Mouse (Mus musculus) heart, embryonic 16.5 days (tissue): ENCODE measurements around the gene Ddx4. TPM values are rescaled to one million over a fixed set of nuclear protein-coding genes. Genes with fewer than 3 reads are reported as not detected.

ENCODE experiments used
- ATAC-seq: fragments of 200-750 bp; cut with Nextera tagmentation; replicated peaks from 2 replicates; pipeline ENCODE4 v1.8.0; 2017; ENCODE audit warnings: moderate number of reproducible peaks; ENCODE audit not compliant: insufficient read depth, low FRiP score; ENCODE audit errors: extremely low read depth
- H3K27ac ChIP-seq: fragments of 300-500 bp; sonication (generic); 2 replicates; pipeline ENCODE4 v1.5.1; 2014; ENCODE audit warnings: mild to moderate bottlenecking, low read length, control low read depth, moderate library complexity
- H3K27me3 ChIP-seq: fragments of 300-500 bp; sonication (generic); 2 replicates; pipeline ENCODE4 v1.6.1; 2014; ENCODE audit warnings: low read length, mixed read lengths; ENCODE audit not compliant: control insufficient read depth, insufficient read depth
- H3K36me3 ChIP-seq: fragments of 300-500 bp; sonication (generic); 2 replicates; pipeline ENCODE4 v1.6.1; 2014; ENCODE audit not compliant: control insufficient read depth, insufficient read depth
- H3K4me1 ChIP-seq: fragments of 300-500 bp; sonication (generic); 2 replicates; pipeline ENCODE4 v1.6.1; 2014; ENCODE audit warnings: low read length, mixed read lengths; ENCODE audit not compliant: control insufficient read depth, insufficient read depth
- H3K4me2 ChIP-seq: fragments of 300-500 bp; sonication (generic); 2 replicates; pipeline ENCODE4 v1.6.1; 2014; ENCODE audit warnings: low read depth, mild to moderate bottlenecking, control low read depth, low read length
- H3K4me3 ChIP-seq: fragments of 300-500 bp; sonication (generic); 2 replicates; pipeline ENCODE4 v1.5.1; 2014; ENCODE audit warnings: mild to moderate bottlenecking, control low read depth, low read length
- H3K9ac ChIP-seq: fragments of 300-500 bp; sonication (generic); 2 replicates; pipeline ENCODE4 v1.6.1; 2014; ENCODE audit warnings: low read length, control low read depth
- H3K9me3 ChIP-seq: fragments of 300-500 bp; sonication (generic); replicated peaks from 2 replicates; pipeline ENCODE4 v1.6.1; 2016; ENCODE audit warnings: low read length; ENCODE audit not compliant: control insufficient read depth
- WGBS: fragments of 180-500 bp; shearing (Covaris S2); extraction: QIAGEN DNeasy Blood & Tissue Kit; methylation state at CpG from one replicate; pipeline ENCODE4 v1.1.7; 2014; 5-methylcytosine and 5-hydroxymethylcytosine counted together
- polyA plus RNA-seq: library from polyadenylated mRNA; unstranded; fragments of >200 nt; fragmentation: Nextera tagmentation; extraction: Ambion mirVana; gene quantifications from 2 replicates; pipeline ENCODE4 v1.2.1, GENCODE M21; 2015

Ddx4 gene
- polyA plus RNA-seq, 1 experiment from 2014 or later: 0.58 TPM

DNA sequence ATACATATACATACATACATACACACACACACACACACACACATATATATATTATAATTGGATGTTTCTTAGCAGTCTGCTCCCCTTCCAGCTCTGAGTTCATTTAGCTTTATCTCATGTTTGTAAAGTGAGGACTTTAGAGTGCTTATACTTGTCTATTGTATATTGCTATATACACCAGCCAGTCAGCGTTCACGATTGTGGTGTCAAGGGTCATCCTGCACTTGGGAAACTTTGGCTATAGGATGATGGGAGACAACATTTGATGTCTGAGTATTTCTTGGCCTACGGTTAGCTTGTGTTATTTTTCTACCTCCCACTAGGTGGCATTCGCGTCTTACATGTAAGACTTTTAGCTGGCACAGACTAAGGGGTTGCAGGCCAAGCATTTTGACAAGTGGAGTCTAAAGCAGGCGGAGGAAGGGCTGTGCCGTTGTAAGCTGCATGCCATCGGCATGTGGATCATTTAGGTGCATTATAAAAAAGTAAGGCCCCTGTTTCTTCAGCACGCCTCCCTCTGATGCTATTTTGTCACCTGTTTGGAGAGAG lies 21.7 kb upstream of the Ddx4 start:
- Histone ChIP-seq H3K4me2 (peak overlapping the region; percentile 3; the same call in 1 of the 2 replicates), H3K27ac (no peak overlapping the region), H3K4me3 (no peak overlapping the region), H3K9me3 (0 out of 2 replicates have a peak, but pooled peaks cover 3% of the 10 kb centered on the region), H3K4me1 (peaks cover 4% of the 10 kb centered on the region), H3K9ac (no peak overlapping the region; the same call in 1 of the 2 replicates), H3K36me3 (peaks cover 5% of the 10 kb centered on the region; the same call in 1 of the 2 replicates), H3K27me3 (no peaks in the 10 kb centered on the region)
- peak; percentile 81 for ATAC-seq
- WGBS: 8% methylated on average over 9 of the region's 9 CpGs

DNA sequence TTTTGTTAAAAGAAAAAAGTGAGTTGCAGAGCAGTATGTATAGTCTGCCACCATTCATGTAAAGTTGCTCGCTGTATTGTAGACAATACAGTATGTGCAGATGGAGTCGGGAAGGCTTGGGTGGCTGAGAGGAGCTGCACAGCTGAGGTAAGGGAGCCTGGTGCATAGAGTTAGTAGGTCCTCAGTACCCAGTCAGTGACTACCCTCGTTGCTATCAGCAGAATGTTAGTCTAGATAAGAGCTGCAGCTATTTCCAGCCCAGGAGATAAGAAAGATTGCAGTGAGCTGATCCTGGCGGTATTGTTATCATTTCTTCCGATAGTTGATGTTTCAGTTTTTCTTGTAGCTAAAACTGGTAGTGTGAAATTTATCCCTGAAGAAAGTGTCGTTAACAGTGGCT lies 20.5 kb upstream of the Ddx4 start:
- whole genome bisulfite sequencing: 30% methylated on average over 6 of the region's 6 CpGs
- Histone ChIP-seq H3K36me3 (peaks cover 5% of the 10 kb centered on the region; the same call in 1 of the 2 replicates), H3K9me3 (no peaks in the 10 kb centered on the region), H3K27me3 (no peaks in the 10 kb centered on the region), H3K4me1 (peaks cover 4% of the 10 kb centered on the region), H3K9ac (no peak overlapping the region), H3K4me2 (no peak overlapping the region), H3K4me3 (no peak overlapping the region), H3K27ac (no peak overlapping the region)
- no peak for ATAC-seq

DNA sequence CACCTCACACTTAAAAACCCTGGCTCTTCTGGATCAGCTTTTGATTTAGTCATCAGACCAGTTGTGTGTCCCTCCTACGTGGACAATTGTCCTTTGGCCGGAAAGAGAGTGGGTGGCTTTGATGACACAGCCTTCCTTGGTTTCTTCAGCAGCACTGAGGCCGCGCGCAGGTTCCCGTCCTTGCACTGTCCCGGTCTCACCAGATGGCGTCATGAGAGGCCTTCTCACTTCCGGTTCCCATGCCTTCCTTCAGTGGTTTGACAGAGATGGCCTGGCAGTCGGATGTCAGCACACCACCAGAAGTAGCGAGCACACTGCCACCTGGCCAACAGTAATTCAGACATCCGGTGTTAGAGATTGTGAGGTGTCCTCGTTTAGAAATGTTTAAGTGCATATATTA lies 19.4 kb upstream of the Ddx4 start:
- peaks cover 5% of the 10 kb centered on the region; the same call in 1 of the 2 replicates for H3K36me3 ChIP-seq
- no peak overlapping the region for H3K4me3 ChIP-seq
- peaks cover 9% of the 10 kb centered on the region for H3K4me1 ChIP-seq
- 64% methylated on average over 13 of the region's 13 CpGs for WGBS
- no peaks in the 10 kb centered on the region for H3K9me3 ChIP-seq
- no peak overlapping the region for H3K4me2 ChIP-seq
- no peaks in the 10 kb centered on the region for H3K27me3 ChIP-seq
- no peak overlapping the region for H3K27ac ChIP-seq
- no peak; the same call in 1 of the 2 replicates for ATAC-seq
- no peak overlapping the region for H3K9ac ChIP-seq

DNA sequence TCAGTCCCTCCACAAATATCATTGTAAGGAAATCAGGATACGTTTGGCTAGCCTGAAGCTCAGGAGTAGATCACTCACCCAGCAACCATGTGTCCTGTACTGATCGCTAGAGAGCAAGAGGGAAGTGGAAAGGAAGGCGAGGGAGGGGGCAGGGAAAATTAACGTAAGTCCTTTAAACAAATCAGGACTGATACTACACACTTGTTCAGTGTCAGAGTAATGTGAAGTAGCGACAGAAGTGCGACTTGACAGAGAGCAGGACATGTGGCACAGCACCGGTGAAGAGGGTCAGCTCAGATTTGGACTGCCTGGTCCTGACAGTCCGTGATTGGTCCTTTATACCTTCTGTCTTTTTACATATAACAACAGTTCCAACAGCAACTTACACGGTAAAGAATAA lies 14.9 kb upstream of the Ddx4 start:
- Histone ChIP-seq H3K9me3 (no peaks in the 10 kb centered on the region), H3K4me3 (peak overlapping the region; percentile 22), H3K27me3 (no peaks in the 10 kb centered on the region), H3K9ac (peak overlapping the region; percentile 29; the same call in 1 of the 2 replicates), H3K27ac (no peak overlapping the region; the same call in 1 of the 2 replicates), H3K36me3 (peaks cover 5% of the 10 kb centered on the region; the same call in 1 of the 2 replicates), H3K4me1 (peaks cover 10% of the 10 kb centered on the region), H3K4me2 (peak overlapping the region; percentile 58)
- 34% methylated on average over 9 of the region's 9 CpGs for WGBS
- peak; percentile 81 for ATAC-seq

DNA sequence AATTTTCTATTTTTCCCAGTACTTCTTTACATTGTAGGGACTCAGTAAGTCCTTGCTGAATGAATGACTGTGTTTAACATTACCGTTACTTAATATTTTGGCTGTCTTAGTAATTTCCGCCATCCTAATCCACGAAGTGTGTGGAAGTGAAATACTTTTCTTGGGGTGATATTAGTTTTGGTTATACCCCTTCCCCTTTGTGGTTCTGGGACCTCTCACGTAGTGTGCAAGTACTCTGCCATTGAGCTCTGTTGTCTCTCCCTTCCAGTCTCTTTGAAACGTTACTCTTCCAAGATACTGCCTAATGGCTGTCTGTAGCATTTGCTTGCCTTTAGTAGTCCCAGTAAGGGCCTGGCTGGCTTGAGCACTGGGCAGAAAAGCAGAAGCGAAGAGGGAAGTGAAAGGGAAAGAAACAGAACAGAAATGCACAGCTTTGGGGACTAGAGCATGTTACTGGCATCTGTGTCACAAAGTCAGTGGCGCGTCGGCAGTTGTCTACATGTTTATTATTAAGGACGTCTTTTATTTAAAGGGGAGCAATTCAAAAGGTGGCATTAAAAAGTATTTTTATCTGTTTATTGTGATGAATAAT lies 14.3 kb upstream of the Ddx4 start:
- Histone ChIP-seq H3K9me3 (no peaks in the 10 kb centered on the region), H3K27me3 (no peaks in the 10 kb centered on the region), H3K36me3 (peaks cover 5% of the 10 kb centered on the region; the same call in 1 of the 2 replicates), H3K4me3 (peak overlapping the region; percentile 22; the same call in 1 of the 2 replicates), H3K4me2 (peak overlapping the region; percentile 58), H3K9ac (peak overlapping the region; percentile 29; the same call in 1 of the 2 replicates), H3K27ac (no peak overlapping the region; the same call in 1 of the 2 replicates), H3K4me1 (peaks cover 10% of the 10 kb centered on the region)
- WGBS: 72% methylated on average over 10 of the region's 10 CpGs
- no peak for ATAC-seq

DNA sequence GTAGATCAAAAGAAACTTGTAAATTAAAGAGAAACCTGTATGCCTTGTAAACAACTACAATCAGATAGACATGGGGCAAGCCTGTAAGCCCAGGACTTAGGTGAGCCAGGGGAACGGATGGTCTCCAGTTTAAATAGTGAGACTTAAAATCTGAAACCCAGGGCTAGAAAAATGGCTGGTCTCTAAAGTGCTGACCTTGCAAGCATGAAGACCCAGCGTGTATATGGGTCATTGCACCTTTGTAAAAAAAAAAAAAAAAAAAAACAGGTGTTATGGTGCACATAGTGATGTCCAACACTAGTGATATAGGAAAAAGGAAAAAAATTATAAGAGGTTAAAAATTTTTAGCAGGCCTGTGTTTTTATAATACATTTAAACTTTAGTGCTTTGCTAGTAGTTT lies 9.4 kb upstream of the Ddx4 start:
- ATAC-seq: no peak
- H3K9ac ChIP-seq: no peak overlapping the region
- no peaks in the 10 kb centered on the region for H3K9me3 ChIP-seq
- H3K4me3 ChIP-seq: no peak overlapping the region; the same call in 1 of the 2 replicates
- WGBS: 85% methylated on average over 2 of the region's 2 CpGs
- H3K36me3 ChIP-seq: no peaks in the 10 kb centered on the region
- H3K4me1 ChIP-seq: peaks cover 10% of the 10 kb centered on the region
- no peak overlapping the region for H3K4me2 ChIP-seq
- no peak overlapping the region for H3K27ac ChIP-seq
- no peaks in the 10 kb centered on the region for H3K27me3 ChIP-seq

DNA sequence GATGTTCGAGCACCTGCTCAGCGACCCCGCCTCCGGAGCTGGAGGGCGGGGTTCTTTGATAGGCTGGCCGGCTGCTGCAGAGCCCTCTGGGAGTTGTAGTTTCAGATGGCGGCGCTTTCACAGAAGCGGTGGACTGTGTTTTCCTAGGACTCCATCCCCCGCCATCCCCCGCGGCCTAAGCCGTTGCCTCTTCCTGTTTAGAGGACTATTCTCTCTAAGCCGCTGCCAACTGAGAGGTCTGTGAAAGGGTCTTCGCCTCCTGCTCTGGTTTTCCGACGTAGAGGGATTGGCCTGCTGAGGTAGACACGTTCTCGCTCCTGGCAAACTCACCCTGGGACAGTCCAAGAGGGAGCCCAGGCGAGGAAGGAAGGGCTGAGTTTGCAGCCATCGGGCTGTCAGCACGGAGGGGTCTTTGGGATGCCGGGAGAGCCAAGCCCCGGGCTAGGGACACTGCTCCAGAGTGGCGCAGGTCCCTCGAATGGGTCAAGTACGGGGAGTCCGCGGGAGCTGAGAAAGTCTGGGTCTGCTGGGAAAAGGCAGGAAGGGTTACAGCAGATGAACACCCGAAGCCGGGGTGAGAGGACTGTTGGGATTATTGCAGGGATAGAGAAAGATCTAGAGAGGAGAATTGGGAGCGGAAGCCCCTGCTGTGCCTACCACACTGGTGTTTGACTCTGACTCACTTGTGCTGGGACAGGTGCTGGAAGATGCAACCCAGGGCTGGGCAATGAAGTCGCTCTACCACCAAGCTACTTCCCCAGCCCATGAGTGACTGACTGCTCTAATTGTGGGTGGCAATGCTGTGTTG lies 8.5 kb upstream of the Ddx4 start, which contains the start of gene Slc38a9:
Gene Slc38a9, plus strand, starts transcription at position 178 of the 808 bp plus-strand sequence.
- Histone ChIP-seq H3K9ac (peak within 1 kb of the TSS; percentile 85), H3K27me3 (no peaks in the 10 kb centered on the region), H3K4me3 (peak within 1 kb of the TSS; percentile 83), H3K36me3 (no peaks in the 10 kb centered on the region), H3K4me2 (peak within 1 kb of the TSS; percentile 84), H3K4me1 (peaks cover 7% of the 10 kb centered on the region), H3K9me3 (no peaks in the 10 kb centered on the region), H3K27ac (peak within 1 kb of the TSS; percentile 74)
- peak; percentile 97 for ATAC-seq
- under 1% methylated on average over 33 of the region's 33 CpGs for WGBS

DNA sequence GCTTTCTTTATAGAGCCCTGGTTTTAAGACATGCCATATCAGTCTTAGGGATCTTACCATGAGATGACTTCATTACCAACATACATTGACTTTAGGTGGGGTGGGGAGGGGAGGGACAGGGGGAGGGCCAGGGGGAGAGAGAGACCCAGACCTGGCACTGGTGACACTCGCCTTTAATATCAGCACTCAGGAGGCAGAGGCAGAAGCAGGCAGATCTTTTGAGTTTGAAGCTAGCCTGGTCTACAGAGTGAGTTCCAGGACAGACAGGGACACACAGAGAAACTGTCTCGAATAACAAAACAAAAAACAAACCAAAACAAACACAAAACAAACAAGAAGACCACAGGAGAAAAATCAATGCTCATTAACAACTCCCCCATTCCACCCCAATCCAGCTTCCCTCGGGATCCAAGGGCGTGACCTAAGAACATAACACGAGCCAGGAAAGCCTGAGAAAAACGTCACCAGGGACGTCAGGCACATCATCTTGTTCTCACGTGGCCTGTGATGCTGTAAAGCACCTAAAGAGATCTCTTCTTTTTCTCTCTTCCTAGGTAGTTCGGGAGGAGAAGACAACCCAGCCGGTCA lies 7.8 kb upstream of the Ddx4 start:
- H3K27me3 ChIP-seq: no peaks in the 10 kb centered on the region
- WGBS: 3% methylated on average over 10 of the region's 10 CpGs
- ATAC-seq: no peak
- H3K36me3 ChIP-seq: no peaks in the 10 kb centered on the region
- no peak overlapping the region for H3K27ac ChIP-seq
- H3K9me3 ChIP-seq: no peaks in the 10 kb centered on the region
- peak overlapping the region; percentile 59 for H3K9ac ChIP-seq
- peak overlapping the region; percentile 83 for H3K4me3 ChIP-seq
- peaks cover 7% of the 10 kb centered on the region for H3K4me1 ChIP-seq
- peak overlapping the region; percentile 73 for H3K4me2 ChIP-seq
